Comparison of ENCODE assay signal across 15 mouse cellular contexts in the genomic region with DNA sequence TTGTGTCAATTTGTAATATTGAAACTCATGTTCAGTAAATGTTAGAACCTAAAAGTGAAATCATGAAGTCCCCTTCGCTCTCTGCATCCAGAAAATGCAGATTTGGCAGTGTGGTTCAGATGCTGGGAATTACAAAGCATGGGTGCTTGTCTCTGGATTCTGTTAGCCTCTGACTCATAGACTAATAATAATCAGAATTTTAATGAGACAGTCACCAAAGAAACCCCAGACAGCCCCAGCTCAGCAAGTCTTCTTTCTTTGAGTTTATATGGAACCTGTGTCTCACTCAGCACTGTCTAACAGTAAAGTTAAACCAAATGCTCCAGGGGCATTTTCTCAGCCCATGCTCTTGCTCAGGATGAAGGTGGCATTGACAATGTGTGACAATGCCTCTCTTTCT.
"Had no signal": no experiment of that assay in that cellular context is flagged by ENCODE, and none has a peak within 500 bp of the region (broad histone marks: within the 10 kb centered on the region; RNA-seq: fewer than 3 reads in every experiment).

No protein-coding gene starts in this region.

- H3K9ac ChIP-seq: neural tube, embryonic 15.5 days; stomach, embryonic 15.5 days had no signal

- H3K36me3 ChIP-seq: neural tube, embryonic 15.5 days; stomach, embryonic 15.5 days had no signal

- DNase-seq: retina, postnatal 1 day; right cerebral cortex, adult 18-20 months; right cerebral cortex, postnatal 14 days; right cerebral cortex, postnatal 25 days; right cerebral cortex, postnatal 4 days; spleen, adult 18-20 months; thymus, adult 18-20 months; thymus, adult 2 months; thymus, postnatal 14 days; thymus, postnatal 25 days; thymus, postnatal 36 days; thymus, postnatal 4 days had no signal

- H3K27ac ChIP-seq: neural tube, embryonic 15.5 days; stomach, embryonic 15.5 days; stomach, postnatal 0 days had no signal

- H3K4me1 ChIP-seq: neural tube, embryonic 15.5 days; stomach, embryonic 15.5 days had no signal

- H3K27me3 ChIP-seq: neural tube, embryonic 15.5 days; stomach, embryonic 15.5 days had no signal

- H3K4me3 ChIP-seq: neural tube, embryonic 15.5 days; stomach, embryonic 15.5 days had no signal

- H3K9me3 ChIP-seq: neural tube, embryonic 15.5 days; stomach, embryonic 15.5 days had no signal

- H3K4me2 ChIP-seq: neural tube, embryonic 15.5 days; stomach, embryonic 15.5 days had no signal
